In the genomic region with DNA sequence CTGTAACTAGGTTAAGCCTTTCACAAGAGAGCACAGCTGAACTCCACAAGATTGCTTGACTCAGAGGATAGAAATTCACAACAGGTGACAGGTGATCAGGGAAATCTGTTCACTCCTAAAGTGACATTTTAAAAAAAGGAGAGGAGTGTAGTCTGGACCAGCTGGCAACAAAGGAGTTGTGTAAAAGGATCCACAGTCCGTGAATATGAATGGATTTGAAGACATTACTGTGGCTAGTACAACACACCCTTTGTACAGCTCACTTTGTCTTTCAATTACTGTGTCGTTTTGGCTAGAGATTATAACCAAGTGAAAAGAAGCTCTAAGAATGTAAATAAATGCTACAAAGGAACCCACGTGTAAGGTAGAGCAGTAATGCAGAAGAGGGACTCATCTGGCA, we compare ENCODE assay signal across 17 mouse cellular contexts. TPM values are rescaled to one million over a fixed set of nuclear protein-coding genes. Genes with fewer than 3 reads are reported as not detected.
"Had no signal": no experiment of that assay in that cellular context is flagged by ENCODE, and none has a peak within 500 bp of the region (broad histone marks: within the 10 kb centered on the region; RNA-seq: fewer than 3 reads in every experiment).

No protein-coding gene starts in this region.

- ATAC-seq: liver, embryonic 12.5 days had no signal

- H3K4me1 ChIP-seq: limb, embryonic 15.5 days; liver, embryonic 12.5 days; megakaryocyte, embryonic 14.5 days; midbrain, embryonic 12.5 days had no signal

- H3K9ac ChIP-seq: limb, embryonic 15.5 days; liver, embryonic 12.5 days; lung, embryonic 15.5 days; midbrain, embryonic 12.5 days had no signal

- H3K4me2 ChIP-seq: limb, embryonic 15.5 days; liver, embryonic 12.5 days; lung, embryonic 15.5 days; midbrain, embryonic 12.5 days had no signal

- H3K4me3 ChIP-seq: limb, embryonic 15.5 days; liver, embryonic 12.5 days; lung, embryonic 15.5 days; megakaryocyte, embryonic 14.5 days; midbrain, embryonic 12.5 days had no signal

- H3K36me3 ChIP-seq: limb, embryonic 15.5 days; liver, embryonic 12.5 days; lung, embryonic 15.5 days; midbrain, embryonic 12.5 days had no signal

- H3K27ac ChIP-seq: kidney, postnatal 0 days; limb, embryonic 15.5 days; liver, embryonic 12.5 days; lung, embryonic 15.5 days; macrophage; midbrain, embryonic 12.5 days had no signal

- H3K27me3 ChIP-seq: limb, embryonic 15.5 days; liver, embryonic 12.5 days; lung, embryonic 15.5 days; megakaryocyte, embryonic 14.5 days; midbrain, embryonic 12.5 days had no signal

- H3K9me3 ChIP-seq: limb, embryonic 15.5 days; liver, embryonic 12.5 days; lung, embryonic 15.5 days had no signal

- DNase-seq: kidney, adult 11 months; kidney, adult 9 months; kidney, postnatal 36 days; layer of hippocampus, adult 9-11 months; layer of hippocampus, postnatal 36 days; lung, postnatal 14 days; right cerebral cortex, adult 18-20 months; right cerebral cortex, postnatal 25 days; thymus, postnatal 36 days had no signal

RNA-seq across cellular contexts. Expression of gene Ism1, which starts 33.7 kb away (rescaled TPM):
- polyA plus RNA-seq: liver, embryonic 16.5 days; macrophage had no signal
